Mouse (Mus musculus) limb, embryonic 11.5 days (tissue): Measurements from ENCODE around the gene Tsen34. TPM values are rescaled to one million over a fixed set of nuclear protein-coding genes. Genes with fewer than 3 reads are reported as not detected.
"Not testable (repeated sequence)": the region's sequence is repeated elsewhere in the genome, so short reads cannot be mapped to it uniquely, and the experiment has no call there.

Experiments used
- ATAC-seq: fragments of 200-750 bp; cut with Nextera tagmentation; 2 replicates; pipeline ENCODE4 v1.8.0; 2017; ENCODE audit warnings: low read depth; ENCODE audit not compliant: insufficient number of reproducible peaks, low FRiP score, low TSS enrichment
- DNase-seq: peaks from one replicate; pipeline ENCODE4 v3.0.0-alpha.2; 2015; ENCODE audit warnings: low spot score
- H3K27ac ChIP-seq: fragments of 300-500 bp; sonication (generic); replicated peaks from 2 replicates; pipeline ENCODE4 v1.5.1; 2014; ENCODE audit warnings: low read depth, mild to moderate bottlenecking, low read length
- H3K27me3 ChIP-seq: fragments of 300-500 bp; sonication (generic); 2 replicates; pipeline ENCODE4 v1.6.1; 2014; ENCODE audit warnings: mild to moderate bottlenecking, low read length, mixed read lengths; ENCODE audit not compliant: control insufficient read depth, insufficient read depth
- H3K36me3 ChIP-seq: fragments of 300-500 bp; sonication (generic); 2 replicates; pipeline ENCODE4 v1.6.1; 2014; ENCODE audit warnings: mild to moderate bottlenecking, low read length, moderate library complexity, mixed read lengths; ENCODE audit not compliant: control insufficient read depth, insufficient read depth
- H3K4me1 ChIP-seq: fragments of 300-500 bp; sonication (generic); 2 replicates; pipeline ENCODE4 v1.6.1; 2014; ENCODE audit warnings: low read length, mixed read lengths; ENCODE audit not compliant: control insufficient read depth, insufficient read depth
- H3K4me2 ChIP-seq: fragments of 300-500 bp; sonication (generic); 2 replicates; pipeline ENCODE4 v1.6.1; 2014; ENCODE audit warnings: low read depth, mild to moderate bottlenecking, moderate library complexity; ENCODE audit not compliant: severe bottlenecking
- H3K4me3 ChIP-seq: fragments of 300-500 bp; sonication (generic); 2 replicates; pipeline ENCODE4 v1.5.1; 2014; ENCODE audit warnings: low read depth, low read length
- H3K9ac ChIP-seq: fragments of 300-500 bp; sonication (generic); 2 replicates; pipeline ENCODE4 v1.6.1; 2014; ENCODE audit warnings: mild to moderate bottlenecking, low read length
- H3K9me3 ChIP-seq: fragments of 300-500 bp; sonication (generic); 2 replicates; pipeline ENCODE4 v1.6.1; 2016; ENCODE audit warnings: low read length; ENCODE audit not compliant: control insufficient read depth
- WGBS: fragments of 180-500 bp; shearing (Covaris S2); extraction: QIAGEN DNeasy Blood & Tissue Kit; methylation state at CpG from one replicate; pipeline ENCODE4 v1.1.7; 2014; 5-methylcytosine and 5-hydroxymethylcytosine counted together
- microRNA-seq: library from miRNA; unstranded; fragments of <30 nt; microRNA quantifications from one replicate; pipeline ENCODE4, GENCODE M21; 2016
- polyA plus RNA-seq: library from polyadenylated mRNA; unstranded; fragments of >200 nt; fragmentation: Nextera tagmentation; extraction: Ambion mirVana; gene quantifications from 2 replicates; pipeline ENCODE4 v1.2.1, GENCODE M21; 2014

Gene Tsen34
- polyA plus RNA-seq, 1 experiment from 2014 or later: 289 TPM

DNA sequence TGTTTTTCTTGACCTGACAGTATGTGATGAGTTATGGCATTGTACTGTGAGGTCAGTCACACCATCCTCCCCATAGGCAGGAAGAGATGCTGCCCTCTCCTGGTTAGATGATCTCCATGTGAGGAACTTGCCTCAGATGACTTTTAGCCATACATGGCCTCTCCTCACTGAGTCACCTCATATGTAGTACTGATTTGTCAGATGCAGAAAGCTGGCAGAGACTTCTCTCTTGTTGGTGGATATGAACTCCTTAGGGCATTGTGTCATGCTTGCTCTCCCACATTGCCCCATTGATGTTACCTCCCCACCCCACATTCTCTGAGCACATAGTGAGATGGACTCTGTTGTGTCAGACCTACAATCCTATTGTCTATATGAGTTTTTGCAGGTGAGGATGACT is 32.8 kb downstream of the Tsen34 start:
- H3K36me3 ChIP-seq, H3K4me1 ChIP-seq, H3K9me3 ChIP-seq, H3K9ac ChIP-seq, H3K4me2 ChIP-seq, H3K4me3 ChIP-seq, H3K27me3 ChIP-seq, H3K27ac ChIP-seq, ATAC-seq, DNase-seq: not testable (repeated sequence)

GRCm38 (mm10) chr7:3732675-3733074 is 40.0 kb downstream of the Tsen34 start:
- DNase-seq: not testable (repeated sequence)
- WGBS: no CpG with 5 or more reads among the region's 1 CpGs

More at GRCm38 (mm10) chr7:3732675-3733074, 40.0 kb downstream of the Tsen34 start:
- not testable (repeated sequence) for H3K4me2 ChIP-seq, H3K27ac ChIP-seq, H3K9ac ChIP-seq, H3K4me3 ChIP-seq, H3K9me3 ChIP-seq, ATAC-seq, H3K27me3 ChIP-seq, H3K36me3 ChIP-seq, H3K4me1 ChIP-seq

Small RNA genes lying within 50 kb of the gene (microRNA-seq; reads per million reads assigned to microRNA genes)
- 4.0 reads per million, percentile 6 among the genes with 10 or more reads in this experiment for gene Mir3572

Other genes starting within 250 kb of the Tsen34 start
- not detected in 2 replicates for gene Tarm1, start 190.2 kb upstream of the Tsen34 start, polyA plus RNA-seq
- gene Oscar, start 76.7 kb upstream of the Tsen34 start, polyA plus RNA-seq: 0.29 TPM in 1 of 2 replicates, not detected in the other
- 400 and 407 TPM in 2 replicates for gene Ndufa3, start 75.5 kb upstream of the Tsen34 start, polyA plus RNA-seq
- gene Tfpt, start 62.9 kb upstream of the Tsen34 start, polyA plus RNA-seq: 31.1 and 35.5 TPM in 2 replicates
- 150 TPM in 2 replicates for gene Prpf31, start 62.9 kb upstream of the Tsen34 start, polyA plus RNA-seq
- gene Cnot3, start 47.6 kb upstream of the Tsen34 start, polyA plus RNA-seq: 87.2 and 94.2 TPM in 2 replicates
- 13.8 and 14.6 TPM in 2 replicates for gene Leng1, start 27.0 kb upstream of the Tsen34 start, polyA plus RNA-seq
- 3.6 and 4.2 TPM in 2 replicates for gene Tmc4, start 15.3 kb upstream of the Tsen34 start, polyA plus RNA-seq
- gene Mboat7, start 660 bp downstream of the Tsen34 start, polyA plus RNA-seq: 36.7 and 41.2 TPM in 2 replicates
- 1,472 and 1,559 TPM in 2 replicates for gene Rps9, start 11.1 kb downstream of the Tsen34 start, polyA plus RNA-seq
- gene Pirb, start 27.5 kb downstream of the Tsen34 start, polyA plus RNA-seq: 0.13 TPM in 1 of 2 replicates, not detected in the other
- not detected in 2 replicates for gene Gm15448, start 132.8 kb downstream of the Tsen34 start, polyA plus RNA-seq
- 0.11 and 0.23 TPM in 2 replicates for gene Pira2, start 152.2 kb downstream of the Tsen34 start, polyA plus RNA-seq
- not detected in 2 replicates for gene Gm14548, start 205.3 kb downstream of the Tsen34 start, polyA plus RNA-seq
- gene Lilra6, start 222.6 kb downstream of the Tsen34 start, polyA plus RNA-seq: 0.13 TPM in 1 of 2 replicates, not detected in the other